Mouse (Mus musculus) lung, postnatal 0 days (tissue): Measurements from ENCODE around the gene BC055324. TPM values are rescaled to one million over a fixed set of nuclear protein-coding genes. Genes with fewer than 3 reads are reported as not detected.
A peak's percentile ranks its signal among the peaks of the same experiment; 100 is the strongest.

Experiments
- ATAC-seq: fragments of 200-750 bp; cut with Nextera tagmentation; 2 replicates; pipeline ENCODE4 v1.8.0; 2017; ENCODE audit warnings: moderate library complexity
- DNase-seq: peaks from one replicate; pipeline ENCODE4 v3.0.0-alpha.2; 2016; ENCODE audit warnings: low spot score
- H3K27ac ChIP-seq: fragments of 300-500 bp; sonication (generic); 2 replicates; pipeline ENCODE4 v1.5.1; 2014; ENCODE audit warnings: antibody characterized with exemption, mild to moderate bottlenecking, low read length, mixed read lengths
- H3K27me3 ChIP-seq: fragments of 300-500 bp; sonication (generic); replicated peaks from 2 replicates; pipeline ENCODE4 v1.6.1; 2014; ENCODE audit warnings: low read length, mixed read lengths; ENCODE audit not compliant: insufficient read depth
- H3K36me3 ChIP-seq: fragments of 300-500 bp; sonication (generic); 2 replicates; pipeline ENCODE4 v1.6.1; 2014; ENCODE audit warnings: low read length, mixed read lengths; ENCODE audit not compliant: insufficient read depth
- H3K4me1 ChIP-seq: fragments of 300-500 bp; sonication (generic); 2 replicates; pipeline ENCODE4 v1.6.1; 2014; ENCODE audit warnings: antibody characterized with exemption, low read depth, low read length, mixed read lengths; ENCODE audit not compliant: insufficient read depth
- H3K4me2 ChIP-seq: fragments of 300-500 bp; sonication (generic); replicated peaks from 2 replicates; pipeline ENCODE4 v1.6.1; 2014; ENCODE audit warnings: low read depth, mild to moderate bottlenecking, low read length, moderate library complexity, mixed read lengths
- H3K4me3 ChIP-seq: fragments of 300-500 bp; sonication (generic); 2 replicates; pipeline ENCODE4 v1.5.1; 2014; ENCODE audit warnings: low read depth, low read length
- H3K9ac ChIP-seq: fragments of 300-500 bp; sonication (generic); replicated peaks from 2 replicates; pipeline ENCODE4 v1.6.1; 2014; ENCODE audit warnings: low read depth, mild to moderate bottlenecking
- H3K9me3 ChIP-seq: fragments of 300-500 bp; sonication (generic); 2 replicates; pipeline ENCODE4 v1.6.1; 2016; ENCODE audit warnings: low read length, mixed read lengths
- CTCF ChIP-seq: IDR thresholded peaks from 2 replicates; pipeline ENCODE4 v1.5.1; 2016; ENCODE audit warnings: antibody characterized with exemption, mild to moderate bottlenecking
- EP300 ChIP-seq: IDR thresholded peaks from 2 replicates; pipeline ENCODE4 v1.6.1; 2016; ENCODE audit warnings: antibody characterized with exemption, mild to moderate bottlenecking, control low read depth
- WGBS: fragments of 180-500 bp; shearing (Covaris S2); extraction: QIAGEN DNeasy Blood & Tissue Kit; methylation state at CpG from one replicate; pipeline ENCODE4 v1.1.7; 2014; 5-methylcytosine and 5-hydroxymethylcytosine counted together
- polyA plus RNA-seq: library from polyadenylated mRNA; unstranded; fragments of >200 nt; fragmentation: Nextera tagmentation; extraction: Ambion mirVana; gene quantifications from 2 replicates; pipeline ENCODE4 v1.2.1, GENCODE M21; 2015

Gene BC055324
- polyA plus RNA-seq, 1 experiment from 2014 or later, result 1.4 TPM

DNA sequence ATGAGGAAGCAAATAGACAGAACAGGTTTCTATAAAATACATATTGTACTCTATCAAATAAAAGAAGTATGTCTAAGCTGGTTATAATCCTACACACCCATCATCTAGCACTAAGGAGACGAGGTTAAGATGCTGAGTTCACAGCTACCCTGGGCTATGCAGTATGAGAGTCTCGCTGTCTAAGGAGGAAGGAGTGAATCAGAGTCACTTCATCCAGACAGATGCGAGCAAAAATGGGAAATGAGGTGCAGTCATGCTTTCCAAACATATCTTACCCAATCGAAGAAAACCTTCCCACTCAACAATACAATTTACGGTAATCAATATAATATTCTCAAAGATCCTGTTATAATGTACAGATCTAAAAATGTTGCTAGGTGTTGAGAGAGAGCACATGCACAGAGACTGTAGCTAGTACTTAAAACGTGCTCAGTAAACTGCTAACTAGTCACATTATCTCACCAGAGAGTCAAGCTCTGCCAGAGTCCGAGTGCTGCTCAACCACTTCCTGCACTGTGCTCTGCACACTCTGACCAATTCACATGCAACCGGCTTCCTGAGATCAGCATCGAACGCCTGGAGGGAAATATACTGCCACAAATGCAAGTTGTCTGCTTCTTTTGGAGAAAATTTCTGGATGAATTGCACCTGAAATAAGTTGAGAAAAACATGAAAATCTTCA is 30.4 kb downstream of the BC055324 start:
- no peaks in the 10 kb centered on the region for H3K27me3 ChIP-seq
- no peak overlapping the region for H3K4me2 ChIP-seq
- no peaks in the 10 kb centered on the region for H3K36me3 ChIP-seq
- no peak overlapping the region for H3K9ac ChIP-seq
- H3K9me3 ChIP-seq, result no peaks in the 10 kb centered on the region
- DNase-seq, result no peak
- no peak for TF ChIP-seq EP300
- TF ChIP-seq CTCF, result no peak
- H3K27ac ChIP-seq, result no peak overlapping the region
- ATAC-seq, result no peak
- no peaks in the 10 kb centered on the region for H3K4me1 ChIP-seq
- 87% methylated on average over 10 of the region's 10 CpGs for WGBS
- H3K4me3 ChIP-seq, result no peak overlapping the region

DNA sequence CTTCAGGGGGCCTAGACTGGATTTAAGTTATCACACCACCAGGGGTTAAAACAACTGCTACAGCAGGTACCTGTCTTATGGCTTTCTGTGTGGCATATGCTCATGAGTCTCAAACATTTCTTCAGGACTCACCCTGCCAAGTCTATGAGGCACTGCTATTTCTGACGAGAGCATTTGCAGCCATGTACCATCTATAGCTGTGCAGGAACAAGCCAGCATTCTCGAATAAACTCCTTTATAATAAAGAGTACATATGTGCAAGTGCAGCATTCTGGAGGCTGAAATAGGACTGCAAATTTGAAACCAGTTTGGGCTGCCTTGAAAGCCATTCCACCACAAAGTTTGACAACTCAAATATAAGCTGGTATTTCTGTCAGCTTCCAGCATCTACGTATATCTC is 36.6 kb downstream of the BC055324 start:
- Histone ChIP-seq H3K4me3 (no peak overlapping the region), H3K9ac (no peak overlapping the region), H3K27ac (no peak overlapping the region), H3K36me3 (peaks cover 15% of the 10 kb centered on the region), H3K4me2 (no peak overlapping the region), H3K4me1 (no peaks in the 10 kb centered on the region), H3K27me3 (no peaks in the 10 kb centered on the region), H3K9me3 (no peaks in the 10 kb centered on the region)
- TF ChIP-seq CTCF (no peak), EP300 (no peak)
- 83% methylated on average over 3 of the region's 3 CpGs for WGBS
- no peak for ATAC-seq
- DNase-seq, result no peak

DNA sequence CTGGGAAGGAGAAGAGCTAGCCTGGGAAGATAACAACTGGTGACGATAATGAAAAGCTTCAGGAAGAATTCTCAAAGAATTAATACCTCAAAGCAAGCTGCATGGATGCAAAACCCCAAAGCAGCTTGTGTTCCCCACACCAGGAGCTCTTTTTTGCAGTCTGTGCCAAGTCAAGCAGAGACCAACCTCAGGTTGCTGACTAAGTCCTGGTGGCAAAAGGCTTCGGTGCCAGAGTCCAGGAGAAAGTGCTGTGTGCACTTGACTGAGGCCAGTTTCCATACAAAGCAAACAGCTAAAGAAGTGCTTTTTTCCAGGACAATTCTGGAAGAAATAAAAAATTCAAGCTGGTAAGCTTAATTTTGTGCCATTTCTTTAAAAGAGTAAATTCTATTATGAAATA is 41.2 kb downstream of the BC055324 start:
- Histone ChIP-seq H3K4me1 (no peaks in the 10 kb centered on the region), H3K9me3 (no peaks in the 10 kb centered on the region), H3K36me3 (peaks cover 37% of the 10 kb centered on the region), H3K4me2 (no peak overlapping the region), H3K9ac (no peak overlapping the region), H3K27me3 (no peaks in the 10 kb centered on the region), H3K27ac (no peak overlapping the region), H3K4me3 (no peak overlapping the region)
- no peak for TF ChIP-seq EP300
- DNase-seq (no peak), ATAC-seq (no peak)
- 87% methylated on average over 2 of the region's 2 CpGs for WGBS

DNA sequence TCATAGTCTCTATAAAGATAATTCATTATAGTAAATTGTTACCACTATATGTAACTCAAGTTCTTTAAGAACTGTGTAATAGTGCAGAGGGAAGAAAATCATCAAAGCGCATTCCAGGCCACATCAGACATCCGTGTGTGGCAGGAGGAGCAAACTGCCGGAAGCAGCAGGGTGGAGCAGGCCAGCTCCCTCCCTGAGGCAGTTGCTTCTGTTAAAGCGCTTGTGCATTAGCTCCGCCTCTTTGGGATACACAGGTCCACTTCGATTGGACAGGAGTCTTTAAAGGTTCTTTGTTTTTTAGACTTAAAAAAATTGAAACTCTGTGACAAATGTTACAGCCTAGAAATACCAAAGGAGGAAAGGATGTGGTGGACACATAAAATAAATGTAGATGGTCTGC is 52.5 kb downstream of the BC055324 start:
- H3K9ac ChIP-seq, result no peak overlapping the region

DNA sequence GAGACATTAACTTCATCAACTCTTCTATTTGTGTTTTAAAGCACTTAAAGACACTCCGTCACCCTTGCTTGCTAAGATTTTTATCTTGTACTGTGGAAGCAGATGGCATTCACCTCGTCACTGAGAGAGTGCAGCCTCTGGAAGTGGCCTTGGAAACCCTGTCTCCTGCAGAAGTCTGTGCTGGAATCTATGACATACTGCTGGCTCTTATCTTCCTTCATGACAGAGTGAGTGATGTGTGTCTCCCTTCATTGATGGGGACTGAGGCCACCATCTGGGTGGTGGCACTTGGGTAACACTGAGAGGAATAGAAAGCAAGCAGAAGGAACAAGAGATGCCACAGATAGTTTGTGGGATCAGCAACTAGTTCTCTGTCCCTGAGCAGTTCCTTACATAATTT is 60.0 kb downstream of the BC055324 start:
- Histone ChIP-seq H3K27ac (no peak overlapping the region), H3K9ac (no peak overlapping the region), H3K36me3 (peaks cover 24% of the 10 kb centered on the region), H3K4me3 (no peak overlapping the region), H3K4me2 (no peak overlapping the region), H3K27me3 (no peaks in the 10 kb centered on the region), H3K4me1 (peaks cover 7% of the 10 kb centered on the region; the same call in 1 of the 2 replicates), H3K9me3 (no peaks in the 10 kb centered on the region)
- TF ChIP-seq CTCF (no peak), EP300 (no peak)
- no peak for ATAC-seq
- WGBS, result 77% methylated on average over 2 of the region's 2 CpGs
- no peak for DNase-seq

More for the DNA sequence above, 52.5 kb downstream of the BC055324 start:
- Histone ChIP-seq H3K36me3 (peaks cover 54% of the 10 kb centered on the region), H3K4me1 (no peaks in the 10 kb centered on the region), H3K4me2 (no peak overlapping the region), H3K9me3 (no peaks in the 10 kb centered on the region), H3K4me3 (no peak overlapping the region), H3K27me3 (no peaks in the 10 kb centered on the region), H3K27ac (no peak overlapping the region)
- DNase-seq (no peak), ATAC-seq (no peak)
- no peak for TF ChIP-seq CTCF
- TF ChIP-seq EP300, result no peak
- 65% methylated on average over 6 of the region's 6 CpGs for WGBS

DNA sequence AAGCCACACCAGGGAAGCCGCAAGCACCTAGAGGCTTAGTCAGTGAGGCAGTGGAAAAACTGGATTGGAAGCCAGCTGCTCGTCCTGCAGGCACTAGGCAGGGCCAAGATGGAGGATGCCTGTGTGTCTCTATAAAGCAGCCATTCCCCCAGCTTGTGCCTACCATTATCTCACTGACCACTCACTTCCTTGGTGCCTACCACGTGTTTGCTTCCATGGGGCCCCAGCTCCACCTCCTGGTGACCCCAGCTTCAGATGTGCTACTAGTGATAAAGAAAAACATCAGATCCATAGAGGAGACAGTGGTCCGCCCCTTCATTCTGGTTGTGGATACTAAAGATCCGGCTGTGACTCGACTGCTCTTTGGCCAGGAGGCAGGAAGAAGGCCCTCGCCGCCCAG is 62.8 kb downstream of the BC055324 start:
- Histone ChIP-seq H3K9me3 (no peaks in the 10 kb centered on the region), H3K9ac (no peak overlapping the region), H3K27ac (no peak overlapping the region), H3K4me2 (no peak overlapping the region), H3K27me3 (no peaks in the 10 kb centered on the region), H3K36me3 (peaks cover 8% of the 10 kb centered on the region), H3K4me1 (peaks cover 7% of the 10 kb centered on the region; the same call in 1 of the 2 replicates), H3K4me3 (no peak overlapping the region)
- no peak for TF ChIP-seq CTCF
- TF ChIP-seq EP300, result no peak
- ATAC-seq (no peak), DNase-seq (no peak)
- WGBS, result 77% methylated on average over 8 of the region's 8 CpGs

DNA sequence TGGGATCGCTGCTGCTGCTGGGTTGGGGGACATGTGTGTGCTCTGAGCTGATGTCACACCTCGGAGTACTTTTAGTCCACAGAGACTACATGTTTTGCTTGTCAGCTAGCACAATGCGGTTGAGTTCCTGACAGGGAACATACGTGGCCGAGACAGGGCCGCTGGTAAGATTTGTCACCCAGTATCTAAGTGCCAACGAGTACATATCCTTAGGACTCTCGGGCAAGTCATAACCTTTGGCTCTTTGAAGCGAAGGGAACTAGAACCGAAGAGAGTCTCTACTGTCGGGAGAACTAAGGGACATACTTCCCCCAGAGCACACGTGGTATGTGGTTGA is 64.2 kb downstream of the BC055324 start:
- Histone ChIP-seq H3K4me2 (peak overlapping the region; percentile 88), H3K27ac (peak overlapping the region; percentile 84), H3K9ac (peak overlapping the region; percentile 98), H3K36me3 (peaks cover 5% of the 10 kb centered on the region), H3K27me3 (no peaks in the 10 kb centered on the region), H3K4me3 (peak overlapping the region; percentile 94), H3K9me3 (no peaks in the 10 kb centered on the region), H3K4me1 (peaks cover 7% of the 10 kb centered on the region; the same call in 1 of the 2 replicates)
- DNase-seq (peak; percentile 58), ATAC-seq (peak; percentile 38)
- whole genome bisulfite sequencing, result 3% methylated on average over 12 of the region's 12 CpGs
- no peak for TF ChIP-seq CTCF
